In the genomic region with DNA sequence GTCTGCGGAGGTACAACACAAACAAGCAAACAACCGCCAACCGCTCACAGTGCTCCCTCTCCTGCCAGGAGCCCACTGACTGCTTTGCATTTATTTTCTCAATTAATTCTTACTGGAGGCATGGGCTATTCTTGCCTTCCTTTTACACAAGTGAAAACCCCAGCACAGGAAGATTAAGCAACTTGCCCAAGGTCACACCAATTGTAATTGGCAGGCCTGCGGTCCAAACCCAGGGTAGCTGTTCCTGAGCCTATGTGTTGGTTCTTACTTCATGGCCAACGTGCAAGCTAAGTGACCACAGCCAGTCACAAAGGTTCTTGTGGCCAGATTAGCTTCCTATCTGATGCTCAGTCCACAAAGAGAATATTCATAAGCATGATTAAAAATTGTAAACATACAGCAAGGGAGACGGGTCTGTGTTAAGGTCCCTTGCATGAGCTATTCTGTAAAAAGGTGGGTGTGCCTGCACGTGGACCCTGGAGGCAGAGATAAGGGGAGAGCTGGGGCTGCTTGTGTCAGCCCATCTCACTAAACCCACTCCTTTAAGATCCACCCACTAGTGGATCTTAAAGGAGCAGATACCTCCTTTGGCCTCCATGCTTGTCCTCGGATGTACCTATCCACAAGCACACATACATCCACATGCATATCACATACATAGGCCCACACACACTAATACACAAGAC, we compare ENCODE assay signal across 17 mouse cellular contexts.
DNase-seq lines count a peak whose midpoint lies in the region; ATAC-seq and TF ChIP-seq lines count a peak whose summit lies in the region.
"Had no signal": no experiment of that assay in that cellular context is flagged by ENCODE, and none has a peak within 500 bp of the region (broad histone marks: within the 10 kb centered on the region; RNA-seq: fewer than 3 reads in every experiment).

No protein-coding gene starts in this region.

- H3K4me2 ChIP-seq in midbrain, embryonic 15.5 days = no peak overlapping the region
- H3K4me2 ChIP-seq in midbrain, embryonic 13.5 days (replicated peaks) = no peak overlapping the region
- H3K4me2 ChIP-seq: liver, embryonic 15.5 days; stomach, embryonic 15.5 days had no signal

- no peak for TF ChIP-seq POLR2A in heart, adult 2 months (IDR thresholded peaks at IDR 0.05; ENCODE audit: insufficient read depth, low read depth, low read length)

- H3K9ac ChIP-seq in heart, adult 2 months (ENCODE audit: low read depth, low read length) = no peak overlapping the region
- no peak overlapping the region for H3K9ac ChIP-seq in midbrain, embryonic 15.5 days
- H3K9ac ChIP-seq in midbrain, embryonic 13.5 days (replicated peaks) = no peak overlapping the region
- H3K9ac ChIP-seq: liver, embryonic 15.5 days; stomach, embryonic 15.5 days had no signal

- WGBS in heart, adult 2 months = 63% methylated on average over 8 of the region's 8 CpGs
- 73% methylated on average over 8 of the region's 8 CpGs for WGBS in midbrain, embryonic 15.5 days
- 75% methylated on average over 8 of the region's 8 CpGs for WGBS in midbrain, embryonic 13.5 days

- TF ChIP-seq CTCF in heart, adult 2 months (IDR thresholded peaks at IDR 0.05) = no peak

- intact Hi-C loops in heart, adult 2 months (cut with DNase I) = loop anchor here (5.0 kb wide), 4 partner anchors 42 to 197 kb away; no protein-coding TSS in a partner anchor
- intact Hi-C loops in heart, postnatal 10 days (cut with DNase I) = loop anchor here (5.0 kb wide), 4 partner anchors 42 to 197 kb away; no protein-coding TSS in a partner anchor

- H3K27ac ChIP-seq in heart, adult 2 months = peak overlapping the region; percentile 78
- H3K27ac ChIP-seq in midbrain, embryonic 15.5 days = no peak overlapping the region
- H3K27ac ChIP-seq in midbrain, embryonic 13.5 days = no peak overlapping the region
- H3K27ac ChIP-seq: liver, embryonic 15.5 days; stomach, embryonic 15.5 days had no signal

- H3K27me3 ChIP-seq in heart, adult 2 months (ENCODE audit: control insufficient read depth, insufficient read depth, low read length) = no peaks in the 10 kb centered on the region
- H3K27me3 ChIP-seq in midbrain, embryonic 15.5 days (replicated peaks) = no peaks in the 10 kb centered on the region
- no peaks in the 10 kb centered on the region for H3K27me3 ChIP-seq in midbrain, embryonic 13.5 days
- H3K27me3 ChIP-seq: liver, embryonic 15.5 days; Patski; stomach, embryonic 15.5 days had no signal

- TF ChIP-seq EP300 in heart, adult 2 months (IDR thresholded peaks at IDR 0.05; ENCODE audit: insufficient read depth, low read depth, low read length) = no peak

- H3K4me1 ChIP-seq in heart, adult 2 months (ENCODE audit: control insufficient read depth, insufficient read depth, low read length) = peaks cover 10% of the 10 kb centered on the region
- no peaks in the 10 kb centered on the region for H3K4me1 ChIP-seq in midbrain, embryonic 15.5 days
- H3K4me1 ChIP-seq in midbrain, embryonic 13.5 days (replicated peaks) = no peaks in the 10 kb centered on the region

- 0 out of 2 replicates have a peak, but pooled peaks have one; percentile 14 for ATAC-seq in midbrain, embryonic 15.5 days (replicated peaks)
- ATAC-seq in midbrain, embryonic 13.5 days = no peak
- ATAC-seq in granulocyte monocyte progenitor cell, adult 5-6 weeks (replicated peaks; ENCODE audit: poor library complexity, severe bottlenecking) = peak; percentile 79
- ATAC-seq: intestine, embryonic 16.5 days had no signal

- no peak for DNase-seq in heart, adult 2 months
- no peak for DNase-seq in heart, postnatal 10 days
- DNase-seq in cerebellum, adult 11-12 months = no peak
- no peak for DNase-seq in spleen, adult 18-20 months
- DNase-seq: cerebellum, adult 11 months; kidney, postnatal 14 days; layer of hippocampus, adult 9-11 months; lung, postnatal 36 days; retina, postnatal 1 day; thymus, postnatal 14 days had no signal

- peaks cover 4% of the 10 kb centered on the region; the same call in 1 of the 2 replicates for H3K36me3 ChIP-seq in heart, adult 2 months (ENCODE audit: control insufficient read depth, insufficient read depth, low read length)
- no peaks in the 10 kb centered on the region for H3K36me3 ChIP-seq in midbrain, embryonic 15.5 days (replicated peaks)
- no peaks in the 10 kb centered on the region for H3K36me3 ChIP-seq in midbrain, embryonic 13.5 days
- H3K36me3 ChIP-seq: liver, embryonic 15.5 days; stomach, embryonic 15.5 days had no signal

- no peaks in the 10 kb centered on the region for H3K9me3 ChIP-seq in midbrain, embryonic 15.5 days
- no peaks in the 10 kb centered on the region for H3K9me3 ChIP-seq in midbrain, embryonic 13.5 days
- H3K9me3 ChIP-seq: liver, embryonic 15.5 days; stomach, embryonic 15.5 days had no signal

- H3K4me3 ChIP-seq in heart, adult 2 months = no peak overlapping the region
- no peak overlapping the region for H3K4me3 ChIP-seq in midbrain, embryonic 15.5 days
- H3K4me3 ChIP-seq in midbrain, embryonic 13.5 days (replicated peaks) = no peak overlapping the region
- H3K4me3 ChIP-seq: liver, embryonic 15.5 days; stomach, embryonic 15.5 days had no signal

- no peaks in the 10 kb centered on the region for H3K79me2 ChIP-seq in heart, adult 2 months (replicated peaks; ENCODE audit: control insufficient read depth, insufficient read depth, low read length)
